Mouse (Mus musculus): Measurements from ENCODE around the gene Ptch1. TPM values are rescaled to one million over a fixed set of nuclear protein-coding genes. Genes with fewer than 3 reads are reported as not detected.
A peak's percentile ranks its signal among the peaks of the same experiment; 100 is the strongest.

Ptch1 gene
- polyA plus RNA-seq, 1 experiment from 2014 or later = 79.8 TPM

DNA sequence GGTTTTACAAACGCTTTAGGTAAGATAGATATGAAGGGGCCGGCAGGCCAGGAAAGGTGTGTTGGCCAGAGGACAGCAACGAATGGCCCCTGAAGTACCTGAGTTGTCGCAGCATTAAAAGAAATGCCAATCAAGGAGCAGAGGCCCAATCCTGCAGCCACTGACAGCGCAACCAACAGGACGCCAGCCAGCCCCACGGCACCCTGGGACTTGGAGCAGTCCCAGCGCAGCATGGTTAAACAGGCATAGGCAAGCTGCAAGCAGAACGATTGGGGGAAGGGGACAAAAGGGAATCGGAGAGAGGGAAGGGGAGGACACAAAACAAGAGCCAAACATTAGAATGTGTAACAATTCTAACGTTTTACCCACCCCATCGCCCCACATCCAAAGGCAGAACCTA lies 32.8 kb downstream of the Ptch1 start:
- H3K36me3 ChIP-seq (ENCODE audit: control insufficient read depth, insufficient read depth, low read length) = peaks cover 86% of the 10 kb centered on the region
- 0 out of 2 replicates have a peak, but pooled peaks cover 4% of the 10 kb centered on the region for H3K4me1 ChIP-seq (ENCODE audit: control insufficient read depth, insufficient read depth, low read length)
- H3K27me3 ChIP-seq (ENCODE audit: control insufficient read depth, insufficient read depth, low read length) = no peaks in the 10 kb centered on the region
- H3K9ac ChIP-seq (replicated peaks; ENCODE audit: low read depth, low read length) = no peak overlapping the region
- ATAC-seq (ENCODE audit: insufficient number of reproducible peaks, insufficient read depth, low FRiP score, low read depth) = no peak
- no peak overlapping the region for H3K4me3 ChIP-seq (ENCODE audit: low read depth, low read length)
- H3K9me3 ChIP-seq (ENCODE audit: control insufficient read depth, low read depth, low read length) = no peaks in the 10 kb centered on the region
- 84% methylated on average over 12 of the region's 12 CpGs for WGBS
- H3K27ac ChIP-seq (ENCODE audit: low read length) = no peak overlapping the region
- no peak overlapping the region for H3K4me2 ChIP-seq (replicated peaks; ENCODE audit: low read depth, low read length)

DNA sequence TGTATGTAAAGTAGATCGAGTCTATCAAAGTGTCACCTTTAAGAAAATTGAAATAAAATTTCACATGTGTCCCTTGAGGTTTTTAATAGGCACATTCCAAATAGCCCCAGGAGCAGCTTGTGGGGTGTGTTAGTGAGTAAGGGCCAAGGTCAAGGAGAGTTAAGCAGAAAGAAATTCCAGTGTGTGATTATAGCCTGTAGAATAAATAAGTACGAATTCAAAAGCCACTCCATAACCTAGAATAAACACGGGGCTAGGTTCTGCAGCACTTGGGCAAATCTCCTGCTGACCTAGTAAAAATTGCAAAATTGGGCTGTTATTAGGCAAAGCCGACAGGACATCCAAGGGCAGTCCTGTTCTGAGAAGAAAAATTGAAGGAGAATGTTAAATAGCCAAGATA lies 38.4 kb downstream of the Ptch1 start:
- Histone ChIP-seq H3K4me3 (ENCODE audit: low read depth, low read length) (no peak overlapping the region), H3K4me1 (ENCODE audit: control insufficient read depth, insufficient read depth, low read length) (peaks cover 17% of the 10 kb centered on the region; the same call in 1 of the 2 replicates), H3K36me3 (ENCODE audit: control insufficient read depth, insufficient read depth, low read length) (peaks cover 98% of the 10 kb centered on the region), H3K9me3 (ENCODE audit: control insufficient read depth, low read depth, low read length) (no peaks in the 10 kb centered on the region), H3K9ac (replicated peaks; ENCODE audit: low read depth, low read length) (no peak overlapping the region), H3K4me2 (replicated peaks; ENCODE audit: low read depth, low read length) (no peak overlapping the region), H3K27ac (ENCODE audit: low read length) (no peak overlapping the region), H3K27me3 (ENCODE audit: control insufficient read depth, insufficient read depth, low read length) (no peaks in the 10 kb centered on the region)
- ATAC-seq (ENCODE audit: insufficient number of reproducible peaks, insufficient read depth, low FRiP score, low read depth) = no peak; the same call in 1 of the 2 replicates
- WGBS = 50% methylated on average over 4 of the region's 4 CpGs

DNA sequence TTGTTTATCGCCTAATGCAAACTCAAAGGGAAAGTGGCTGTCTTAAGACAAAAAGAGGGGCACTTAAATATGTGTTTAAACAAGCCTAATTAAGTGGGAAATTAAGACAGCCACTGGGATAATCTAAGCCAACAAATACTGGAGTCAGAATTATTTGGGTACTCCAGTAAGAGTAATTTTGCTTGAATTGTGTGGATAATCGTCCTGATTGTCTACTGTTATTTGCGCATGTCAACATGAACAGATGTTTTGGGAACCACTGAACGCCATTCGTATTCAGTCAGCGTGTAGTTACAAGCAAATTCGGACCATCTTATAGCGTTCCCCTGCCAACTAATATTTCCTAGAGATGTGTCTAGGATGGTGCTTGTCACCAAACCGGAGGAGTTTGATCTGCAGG lies 42.5 kb downstream of the Ptch1 start:
- Histone ChIP-seq H3K27ac (ENCODE audit: low read length) (peak overlapping the region; percentile 39; the same call in 1 of the 2 replicates), H3K4me2 (replicated peaks; ENCODE audit: low read depth, low read length) (no peak overlapping the region), H3K4me1 (ENCODE audit: control insufficient read depth, insufficient read depth, low read length) (peaks cover 50% of the 10 kb centered on the region), H3K9me3 (ENCODE audit: control insufficient read depth, low read depth, low read length) (no peaks in the 10 kb centered on the region), H3K9ac (replicated peaks; ENCODE audit: low read depth, low read length) (no peak overlapping the region), H3K27me3 (ENCODE audit: control insufficient read depth, insufficient read depth, low read length) (no peaks in the 10 kb centered on the region), H3K4me3 (ENCODE audit: low read depth, low read length) (no peak overlapping the region), H3K36me3 (ENCODE audit: control insufficient read depth, insufficient read depth, low read length) (peaks cover 88% of the 10 kb centered on the region)
- no peak for ATAC-seq (ENCODE audit: insufficient number of reproducible peaks, insufficient read depth, low FRiP score, low read depth)
- 76% methylated on average over 9 of the region's 9 CpGs for WGBS

DNA sequence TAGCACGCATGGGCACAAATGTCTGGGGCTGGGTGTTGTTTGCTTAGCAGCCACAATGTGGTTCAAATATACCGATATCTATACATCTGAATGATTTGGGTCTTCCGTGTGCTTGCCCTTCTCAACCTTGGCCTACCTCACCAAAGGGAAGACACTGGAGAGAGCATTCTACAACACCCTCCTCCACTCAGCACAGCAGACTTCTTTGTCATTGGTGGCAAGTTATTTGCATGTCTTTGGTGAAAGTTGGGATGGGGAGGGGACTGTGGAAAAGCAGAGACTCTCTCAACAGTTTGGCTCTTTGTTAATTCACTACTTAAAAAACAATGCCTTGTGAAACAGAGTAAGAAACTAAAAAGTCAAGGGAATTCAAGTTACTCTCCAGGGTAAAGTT lies 43.0 kb downstream of the Ptch1 start:
- H3K4me2 ChIP-seq (replicated peaks; ENCODE audit: low read depth, low read length) = no peak overlapping the region
- no peak overlapping the region for H3K4me3 ChIP-seq (ENCODE audit: low read depth, low read length)
- H3K27me3 ChIP-seq (ENCODE audit: control insufficient read depth, insufficient read depth, low read length) = no peaks in the 10 kb centered on the region
- peaks cover 88% of the 10 kb centered on the region for H3K36me3 ChIP-seq (ENCODE audit: control insufficient read depth, insufficient read depth, low read length)
- no peaks in the 10 kb centered on the region for H3K9me3 ChIP-seq (ENCODE audit: control insufficient read depth, low read depth, low read length)
- 59% methylated on average over 3 of the region's 3 CpGs for WGBS
- H3K27ac ChIP-seq (ENCODE audit: low read length) = peak overlapping the region; percentile 57; the same call in 1 of the 2 replicates
- no peak for ATAC-seq (ENCODE audit: insufficient number of reproducible peaks, insufficient read depth, low FRiP score, low read depth)
- H3K9ac ChIP-seq (replicated peaks; ENCODE audit: low read depth, low read length) = no peak overlapping the region; the same call in 1 of the 2 replicates
- peaks cover 51% of the 10 kb centered on the region for H3K4me1 ChIP-seq (ENCODE audit: control insufficient read depth, insufficient read depth, low read length)

DNA sequence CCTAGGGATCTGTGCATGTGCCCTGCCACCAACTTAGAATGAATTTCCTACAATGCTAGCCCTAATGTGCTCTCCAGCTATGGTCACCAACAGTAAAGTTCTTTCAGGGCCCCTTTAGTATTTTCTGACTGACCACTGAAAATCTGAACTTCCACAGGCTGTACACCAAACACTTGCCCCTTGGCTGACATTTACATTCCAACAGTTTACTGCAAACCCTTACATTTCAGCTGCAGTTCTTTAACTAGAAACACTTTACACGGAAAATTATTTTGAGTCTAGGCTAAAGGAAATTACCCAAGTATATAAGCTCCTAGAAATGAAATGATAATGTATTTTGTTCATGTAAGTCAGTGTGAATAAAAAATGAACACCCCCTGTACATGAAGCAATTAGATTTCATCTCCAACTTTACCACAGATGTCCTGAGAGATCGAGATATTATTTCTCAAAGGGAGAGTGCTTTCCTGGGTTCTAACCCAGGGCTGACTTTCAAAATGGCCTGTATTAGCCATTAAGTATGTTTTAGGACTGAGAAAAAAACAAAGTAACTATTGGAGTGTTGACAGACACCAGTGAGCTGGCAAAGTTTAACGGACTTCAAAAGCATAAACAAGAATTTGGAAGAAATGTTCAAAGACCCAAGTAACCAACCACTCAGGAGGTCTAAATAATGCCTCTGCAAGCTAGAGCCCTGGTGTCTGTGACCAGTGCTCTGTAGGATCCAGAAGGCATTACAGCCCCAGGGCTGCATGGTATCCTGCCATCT lies 43.6 kb downstream of the Ptch1 start:
- WGBS = 41% methylated on average over 3 of the region's 3 CpGs
- Histone ChIP-seq H3K36me3 (ENCODE audit: control insufficient read depth, insufficient read depth, low read length) (peaks cover 87% of the 10 kb centered on the region), H3K4me2 (replicated peaks; ENCODE audit: low read depth, low read length) (no peak overlapping the region), H3K27ac (ENCODE audit: low read length) (peak overlapping the region; percentile 57; the same call in 1 of the 2 replicates), H3K4me1 (ENCODE audit: control insufficient read depth, insufficient read depth, low read length) (peaks cover 53% of the 10 kb centered on the region), H3K27me3 (ENCODE audit: control insufficient read depth, insufficient read depth, low read length) (no peaks in the 10 kb centered on the region), H3K4me3 (ENCODE audit: low read depth, low read length) (no peak overlapping the region), H3K9me3 (ENCODE audit: control insufficient read depth, low read depth, low read length) (no peaks in the 10 kb centered on the region), H3K9ac (replicated peaks; ENCODE audit: low read depth, low read length) (no peak overlapping the region; the same call in 1 of the 2 replicates)
- no peak for ATAC-seq (ENCODE audit: insufficient number of reproducible peaks, insufficient read depth, low FRiP score, low read depth)

DNA sequence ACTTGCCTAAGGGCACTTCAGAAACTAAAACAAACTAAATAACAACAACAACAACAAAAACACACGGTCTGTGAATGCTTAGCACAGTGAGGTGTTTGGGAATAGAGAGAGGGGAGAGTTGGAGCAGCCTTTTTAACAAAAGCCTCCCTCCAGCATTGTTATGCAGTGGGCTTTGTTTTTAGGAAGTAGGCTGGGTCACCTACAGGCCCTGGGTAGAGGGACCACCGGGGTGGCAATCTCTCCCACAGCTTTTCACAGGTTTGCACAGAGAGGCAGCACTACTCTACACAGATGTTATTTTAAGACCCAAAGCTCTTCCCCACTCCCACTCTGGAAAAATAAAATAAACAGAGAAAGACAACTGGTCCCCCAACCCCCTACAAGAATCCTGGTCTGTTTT lies 44.5 kb downstream of the Ptch1 start:
- H3K4me1 ChIP-seq (ENCODE audit: control insufficient read depth, insufficient read depth, low read length) = peaks cover 58% of the 10 kb centered on the region
- 17% methylated on average over 2 of the region's 2 CpGs for WGBS
- peak overlapping the region; percentile 78 for H3K27ac ChIP-seq (ENCODE audit: low read length)

DNA sequence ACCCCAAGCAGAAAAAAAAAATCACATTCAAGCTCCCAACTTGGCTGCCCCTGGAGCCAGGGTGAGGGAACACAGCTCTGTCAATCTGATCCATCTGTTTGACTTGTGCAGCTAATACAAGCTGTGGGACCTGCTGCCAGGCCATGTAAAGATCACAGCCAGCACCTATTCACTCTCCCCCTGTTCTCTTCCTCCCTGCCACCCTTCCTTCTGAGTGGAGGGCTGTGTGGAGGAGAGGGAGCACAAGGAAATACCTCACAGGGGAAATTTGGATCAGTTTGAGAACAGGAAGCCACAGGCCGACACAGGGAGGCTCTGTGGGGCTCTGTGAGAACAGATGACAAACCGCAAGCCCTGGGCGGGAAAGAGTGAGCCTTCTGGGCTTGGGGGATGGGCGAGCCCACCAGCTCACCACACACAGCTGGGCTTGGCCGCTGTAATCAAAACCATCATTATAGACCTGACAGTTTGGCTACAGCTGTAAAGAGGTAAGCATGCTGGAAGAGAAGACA lies 45.2 kb downstream of the Ptch1 start:
- Histone ChIP-seq H3K4me1 (ENCODE audit: control insufficient read depth, insufficient read depth, low read length) (peaks cover 64% of the 10 kb centered on the region), H3K9ac (replicated peaks; ENCODE audit: low read depth, low read length) (no peak overlapping the region), H3K9me3 (ENCODE audit: control insufficient read depth, low read depth, low read length) (no peaks in the 10 kb centered on the region), H3K36me3 (ENCODE audit: control insufficient read depth, insufficient read depth, low read length) (peaks cover 83% of the 10 kb centered on the region), H3K4me2 (replicated peaks; ENCODE audit: low read depth, low read length) (no peak overlapping the region), H3K27ac (ENCODE audit: low read length) (peak overlapping the region; percentile 78), H3K4me3 (ENCODE audit: low read depth, low read length) (no peak overlapping the region), H3K27me3 (ENCODE audit: control insufficient read depth, insufficient read depth, low read length) (no peaks in the 10 kb centered on the region)
- WGBS = 15% methylated on average over 5 of the region's 5 CpGs
- ATAC-seq (ENCODE audit: insufficient number of reproducible peaks, insufficient read depth, low FRiP score, low read depth) = peak; percentile 26; the same call in 1 of the 2 replicates

More for the DNA sequence above, 44.5 kb downstream of the Ptch1 start:
- Histone ChIP-seq H3K36me3 (ENCODE audit: control insufficient read depth, insufficient read depth, low read length) (peaks cover 85% of the 10 kb centered on the region), H3K9me3 (ENCODE audit: control insufficient read depth, low read depth, low read length) (no peaks in the 10 kb centered on the region), H3K4me3 (ENCODE audit: low read depth, low read length) (no peak overlapping the region), H3K9ac (replicated peaks; ENCODE audit: low read depth, low read length) (no peak overlapping the region), H3K4me2 (replicated peaks; ENCODE audit: low read depth, low read length) (no peak overlapping the region), H3K27me3 (ENCODE audit: control insufficient read depth, insufficient read depth, low read length) (no peaks in the 10 kb centered on the region)
- no peak for ATAC-seq (ENCODE audit: insufficient number of reproducible peaks, insufficient read depth, low FRiP score, low read depth)

DNA sequence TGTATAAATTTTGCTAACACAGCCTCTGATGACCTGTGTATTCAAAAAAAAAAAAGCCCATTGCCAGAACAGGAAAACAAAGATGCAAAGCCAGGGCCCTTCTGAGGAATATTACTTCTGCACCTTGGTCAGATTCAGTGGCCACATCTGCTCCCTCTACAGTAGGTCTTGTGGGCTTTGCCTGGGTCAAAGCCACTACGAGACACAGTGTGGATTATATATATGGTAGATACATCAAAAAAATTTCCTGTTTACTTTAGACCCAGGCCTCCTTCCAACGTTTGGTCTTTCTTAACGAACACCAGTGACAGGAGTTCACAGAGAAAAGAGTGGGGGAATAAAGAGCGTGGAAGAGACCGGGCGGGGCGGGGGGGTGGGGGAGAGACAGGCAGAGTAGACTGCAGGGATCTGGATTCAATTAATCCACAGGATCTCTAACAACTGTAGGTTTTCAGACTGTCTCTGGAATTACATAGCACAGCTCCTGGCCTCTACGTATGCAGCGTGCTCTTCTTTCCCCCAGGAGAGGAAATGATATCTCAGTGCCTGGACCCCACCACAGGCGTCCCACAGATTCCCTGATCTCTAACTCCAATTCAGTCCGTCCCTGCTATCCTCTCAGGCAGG lies 47.7 kb downstream of the Ptch1 start:
- ATAC-seq (ENCODE audit: insufficient number of reproducible peaks, insufficient read depth, low FRiP score, low read depth) = peak; percentile 39; the same call in 1 of the 2 replicates
- H3K4me1 ChIP-seq (ENCODE audit: control insufficient read depth, insufficient read depth, low read length) = peaks cover 70% of the 10 kb centered on the region
- H3K36me3 ChIP-seq (ENCODE audit: control insufficient read depth, insufficient read depth, low read length) = peaks cover 77% of the 10 kb centered on the region

More for the DNA sequence above, 47.7 kb downstream of the Ptch1 start:
- Histone ChIP-seq H3K4me3 (ENCODE audit: low read depth, low read length) (no peak overlapping the region), H3K9me3 (ENCODE audit: control insufficient read depth, low read depth, low read length) (no peaks in the 10 kb centered on the region), H3K4me2 (replicated peaks; ENCODE audit: low read depth, low read length) (no peak overlapping the region), H3K9ac (replicated peaks; ENCODE audit: low read depth, low read length) (no peak overlapping the region), H3K27ac (ENCODE audit: low read length) (peak overlapping the region; percentile 93), H3K27me3 (ENCODE audit: control insufficient read depth, insufficient read depth, low read length) (no peaks in the 10 kb centered on the region)
- 34% methylated on average over 11 of the region's 11 CpGs for WGBS
